Mouse (Mus musculus) midbrain, embryonic 10.5 days (tissue): ENCODE results near the gene Prnp. TPM values are rescaled to one million over a fixed set of nuclear protein-coding genes. Genes with fewer than 3 reads are reported as not detected.

Source experiments
- DNase-seq: peaks from one replicate; pipeline ENCODE4 v3.0.0-alpha.2; 2017; ENCODE audit warnings: low spot score
- H3K27ac ChIP-seq: fragments of 300-500 bp; sonication (generic); replicated peaks from 2 replicates; pipeline ENCODE4 v1.5.1; 2016; ENCODE audit warnings: mild to moderate bottlenecking
- H3K27me3 ChIP-seq: fragments of 300-500 bp; sonication (generic); 2 replicates; pipeline ENCODE4 v1.6.1; 2016; ENCODE audit warnings: low read depth, mild to moderate bottlenecking; ENCODE audit not compliant: poor library complexity, severe bottlenecking
- H3K36me3 ChIP-seq: fragments of 300-500 bp; sonication (generic); 2 replicates; pipeline ENCODE4 v1.6.1; 2016; ENCODE audit warnings: mild to moderate bottlenecking, moderate library complexity
- H3K4me1 ChIP-seq: fragments of 300-500 bp; sonication (generic); 2 replicates; pipeline ENCODE4 v1.6.1; 2016
- H3K4me3 ChIP-seq: fragments of 300-500 bp; sonication (generic); 2 replicates; pipeline ENCODE4 v1.5.1; 2016; ENCODE audit warnings: mild to moderate bottlenecking, moderate library complexity
- H3K9me3 ChIP-seq: fragments of 300-500 bp; sonication (generic); replicated peaks from 2 replicates; pipeline ENCODE4 v1.6.1; 2016; ENCODE audit warnings: mild to moderate bottlenecking
- WGBS: fragments of 180-500 bp; shearing (Covaris S2); methylation state at CpG from one replicate; pipeline ENCODE4 v1.1.7; 2016; 5-methylcytosine and 5-hydroxymethylcytosine counted together
- polyA plus RNA-seq: library from polyadenylated mRNA; unstranded; fragments of >200 nt; fragmentation: Nextera tagmentation; extraction: Ambion mirVana; gene quantifications from 2 replicates; pipeline ENCODE4 v1.2.1, GENCODE M21; 2016

Prnp gene
- polyA plus RNA-seq, 1 experiment from 2014 or later, result 18.8 TPM

- DNase-seq, result no peak
- 0 out of 2 replicates have a peak overlapping the region, but pooled peaks have one; percentile 2 for H3K4me3 ChIP-seq
- no peaks in the 10 kb centered on the region for H3K27me3 ChIP-seq
- peak overlapping the region; percentile 67 for H3K27ac ChIP-seq
- no peaks in the 10 kb centered on the region for H3K36me3 ChIP-seq
- WGBS, result 30% methylated on average over 5 of the region's 5 CpGs
- H3K9me3 ChIP-seq, result no peaks in the 10 kb centered on the region
- H3K4me1 ChIP-seq, result peaks cover 39% of the 10 kb centered on the region
Measured at GRCm38 (mm10) chr2:131892534-131892933, 17.2 kb upstream of the Prnp start.

- Histone ChIP-seq H3K4me3 (no peak overlapping the region), H3K27ac (no peak overlapping the region), H3K9me3 (no peaks in the 10 kb centered on the region), H3K4me1 (peaks cover 21% of the 10 kb centered on the region), H3K27me3 (no peaks in the 10 kb centered on the region), H3K36me3 (no peaks in the 10 kb centered on the region)
- DNase-seq, result no peak
- 87% methylated on average over 2 of the region's 2 CpGs for WGBS
Measured at GRCm38 (mm10) chr2:131895106-131895505, 14.6 kb upstream of the Prnp start.

GRCm38 (mm10) chr2:131896011-131896410 is 13.7 kb upstream of the Prnp start:
- H3K27ac ChIP-seq, result no peak overlapping the region
- peaks cover 15% of the 10 kb centered on the region for H3K4me1 ChIP-seq
- H3K27me3 ChIP-seq, result no peaks in the 10 kb centered on the region
- no peaks in the 10 kb centered on the region for H3K36me3 ChIP-seq
- DNase-seq, result no peak
- WGBS, result 93% methylated on average over 4 of the region's 4 CpGs
- no peaks in the 10 kb centered on the region for H3K9me3 ChIP-seq
- no peak overlapping the region for H3K4me3 ChIP-seq

- no peaks in the 10 kb centered on the region for H3K36me3 ChIP-seq
- DNase-seq, result no peak
- H3K27ac ChIP-seq, result no peak overlapping the region
- peaks cover 5% of the 10 kb centered on the region for H3K4me1 ChIP-seq
- no peaks in the 10 kb centered on the region for H3K9me3 ChIP-seq
- H3K27me3 ChIP-seq, result no peaks in the 10 kb centered on the region
- no peak overlapping the region for H3K4me3 ChIP-seq
- 95% methylated on average over 12 of the region's 12 CpGs for WGBS
Measured at GRCm38 (mm10) chr2:131897336-131898109, 12.2 kb upstream of the Prnp start.

- no peaks in the 10 kb centered on the region for H3K4me1 ChIP-seq
- DNase-seq, result no peak
- H3K9me3 ChIP-seq, result no peaks in the 10 kb centered on the region
Measured at GRCm38 (mm10) chr2:131902423-131902822, 7.3 kb upstream of the Prnp start.

GRCm38 (mm10) chr2:131902867-131903266 is 6.9 kb upstream of the Prnp start:
- DNase-seq, result no peak
- no peak overlapping the region for H3K4me3 ChIP-seq
- no peaks in the 10 kb centered on the region for H3K4me1 ChIP-seq
- H3K36me3 ChIP-seq, result no peaks in the 10 kb centered on the region
- no peak overlapping the region for H3K27ac ChIP-seq
- no peaks in the 10 kb centered on the region for H3K9me3 ChIP-seq
- 66% methylated on average over 8 of the region's 8 CpGs for WGBS
- peaks cover 4% of the 10 kb centered on the region; the same call in 1 of the 2 replicates for H3K27me3 ChIP-seq

More at GRCm38 (mm10) chr2:131902423-131902822, 7.3 kb upstream of the Prnp start:
- no peaks in the 10 kb centered on the region for H3K27me3 ChIP-seq
- 55% methylated on average over 2 of the region's 3 CpGs for WGBS
- no peak overlapping the region for H3K4me3 ChIP-seq
- no peaks in the 10 kb centered on the region for H3K36me3 ChIP-seq
- no peak overlapping the region for H3K27ac ChIP-seq

- no peak overlapping the region for H3K27ac ChIP-seq
- H3K36me3 ChIP-seq, result no peaks in the 10 kb centered on the region
- 82% methylated on average over 5 of the region's 5 CpGs for WGBS
- DNase-seq, result no peak
- no peaks in the 10 kb centered on the region for H3K9me3 ChIP-seq
- peaks cover 13% of the 10 kb centered on the region for H3K27me3 ChIP-seq
- peaks cover 1% of the 10 kb centered on the region; the same call in 1 of the 2 replicates for H3K4me1 ChIP-seq
- H3K4me3 ChIP-seq, result no peak overlapping the region
Measured at GRCm38 (mm10) chr2:131905025-131905424, 4.7 kb upstream of the Prnp start.

GRCm38 (mm10) chr2:131905776-131906175 is 4.0 kb upstream of the Prnp start:
- H3K27ac ChIP-seq, result no peak overlapping the region
- H3K36me3 ChIP-seq, result no peaks in the 10 kb centered on the region
- peaks cover 21% of the 10 kb centered on the region for H3K27me3 ChIP-seq
- DNase-seq, result no peak
- no peak overlapping the region for H3K4me3 ChIP-seq
- H3K4me1 ChIP-seq, result peaks cover 5% of the 10 kb centered on the region; the same call in 1 of the 2 replicates
- no peaks in the 10 kb centered on the region for H3K9me3 ChIP-seq
- WGBS, result 87% methylated on average over 6 of the region's 6 CpGs

- Histone ChIP-seq H3K4me1 (peaks cover 9% of the 10 kb centered on the region), H3K4me3 (no peak overlapping the region), H3K36me3 (no peaks in the 10 kb centered on the region), H3K9me3 (no peaks in the 10 kb centered on the region), H3K27ac (no peak overlapping the region), H3K27me3 (peaks cover 25% of the 10 kb centered on the region)
- no peak for DNase-seq
- WGBS, result 84% methylated on average over 3 of the region's 3 CpGs
Measured at GRCm38 (mm10) chr2:131906266-131906665, 3.5 kb upstream of the Prnp start.

- Histone ChIP-seq H3K4me3 (no peak overlapping the region), H3K27ac (no peak overlapping the region), H3K9me3 (no peaks in the 10 kb centered on the region), H3K27me3 (peaks cover 30% of the 10 kb centered on the region), H3K4me1 (peaks cover 13% of the 10 kb centered on the region), H3K36me3 (no peaks in the 10 kb centered on the region)
- no peak for DNase-seq
- WGBS, result 78% methylated on average over 1 of the region's 1 CpGs
Measured at GRCm38 (mm10) chr2:131906846-131907245, 2.9 kb upstream of the Prnp start.

- Histone ChIP-seq H3K4me1 (peaks cover 13% of the 10 kb centered on the region), H3K27ac (no peak overlapping the region), H3K9me3 (no peaks in the 10 kb centered on the region), H3K36me3 (no peaks in the 10 kb centered on the region), H3K27me3 (peaks cover 30% of the 10 kb centered on the region), H3K4me3 (no peak overlapping the region)
- no peak for DNase-seq
- 83% methylated on average over 5 of the region's 5 CpGs for WGBS
Measured at GRCm38 (mm10) chr2:131907311-131907710, 2.4 kb upstream of the Prnp start.

- no peaks in the 10 kb centered on the region for H3K9me3 ChIP-seq
- no peaks in the 10 kb centered on the region for H3K36me3 ChIP-seq
- H3K27me3 ChIP-seq, result peaks cover 30% of the 10 kb centered on the region
- H3K4me1 ChIP-seq, result peaks cover 13% of the 10 kb centered on the region
- WGBS, result 91% methylated on average over 7 of the region's 7 CpGs
- DNase-seq, result no peak
- no peak overlapping the region for H3K27ac ChIP-seq
- no peak overlapping the region for H3K4me3 ChIP-seq
Measured at GRCm38 (mm10) chr2:131908351-131908861, 1.3 kb upstream of the Prnp start.

- no peaks in the 10 kb centered on the region for H3K36me3 ChIP-seq
- DNase-seq, result no peak
- H3K4me3 ChIP-seq, result peak overlapping the region; percentile 62; the same call in 1 of the 2 replicates
- H3K4me1 ChIP-seq, result peaks cover 13% of the 10 kb centered on the region
- no peak overlapping the region for H3K27ac ChIP-seq
- H3K27me3 ChIP-seq, result peaks cover 30% of the 10 kb centered on the region
- no peaks in the 10 kb centered on the region for H3K9me3 ChIP-seq
- WGBS, result 86% methylated on average over 1 of the region's 1 CpGs
Measured at GRCm38 (mm10) chr2:131908906-131909305, 822 bp upstream of the Prnp start.
